Mouse (Mus musculus) hindbrain, embryonic 12.5 days (tissue): ENCODE results near the gene Morc1. TPM values are rescaled to one million over a fixed set of nuclear protein-coding genes. Genes with fewer than 3 reads are reported as not detected.

ENCODE experiments used
- ATAC-seq: fragments of 200-750 bp; cut with Nextera tagmentation; 2 replicates; pipeline ENCODE4 v1.8.0; 2017; ENCODE audit warnings: moderate TSS enrichment; ENCODE audit not compliant: low FRiP score
- H3K27ac ChIP-seq: fragments of 300-500 bp; sonication (generic); 2 replicates; pipeline ENCODE4 v1.5.1; 2016; ENCODE audit warnings: mild to moderate bottlenecking
- H3K27me3 ChIP-seq: fragments of 300-500 bp; sonication (generic); 2 replicates; pipeline ENCODE4 v1.6.1; 2016; ENCODE audit warnings: mild to moderate bottlenecking
- H3K36me3 ChIP-seq: fragments of 300-500 bp; sonication (generic); 2 replicates; pipeline ENCODE4 v1.6.1; 2016; ENCODE audit warnings: mild to moderate bottlenecking
- H3K4me1 ChIP-seq: fragments of 300-500 bp; sonication (generic); 2 replicates; pipeline ENCODE4 v1.6.1; 2016
- H3K4me2 ChIP-seq: fragments of 300-500 bp; sonication (generic); replicated peaks from 2 replicates; pipeline ENCODE4 v1.6.1; 2016; ENCODE audit warnings: mild to moderate bottlenecking
- H3K4me3 ChIP-seq: fragments of 300-500 bp; sonication (generic); 2 replicates; pipeline ENCODE4 v1.5.1; 2016; ENCODE audit warnings: mild to moderate bottlenecking
- H3K9ac ChIP-seq: fragments of 300-500 bp; sonication (generic); 2 replicates; pipeline ENCODE4 v1.6.1; 2016; ENCODE audit warnings: mild to moderate bottlenecking, moderate library complexity
- H3K9me3 ChIP-seq: fragments of 300-500 bp; sonication (generic); replicated peaks from 2 replicates; pipeline ENCODE4 v1.6.1; 2016; ENCODE audit warnings: mild to moderate bottlenecking
- WGBS: fragments of 180-500 bp; shearing (Covaris S2); methylation state at CpG from one replicate; pipeline ENCODE4 v1.1.7; 2016; 5-methylcytosine and 5-hydroxymethylcytosine counted together
- polyA plus RNA-seq: library from polyadenylated mRNA; unstranded; fragments of >200 nt; fragmentation: Nextera tagmentation; extraction: Ambion mirVana; gene quantifications from 2 replicates; pipeline ENCODE4 v1.2.1, GENCODE M21; 2016

The Morc1 gene
- polyA plus RNA-seq, 1 experiment from 2014 or later = not detected

GRCm38 (mm10) chr16:48675607-48676006 lies 244.6 kb downstream of the Morc1 start:
- WGBS = 20% methylated on average over 10 of the region's 10 CpGs
- H3K4me1 ChIP-seq = no peaks in the 10 kb centered on the region
- no peak overlapping the region for H3K4me2 ChIP-seq
- peak; percentile 72 for ATAC-seq
- H3K27me3 ChIP-seq = no peaks in the 10 kb centered on the region
- no peak overlapping the region for H3K9ac ChIP-seq
- no peak overlapping the region for H3K4me3 ChIP-seq
- no peaks in the 10 kb centered on the region for H3K9me3 ChIP-seq
- H3K27ac ChIP-seq = no peak overlapping the region
- no peaks in the 10 kb centered on the region for H3K36me3 ChIP-seq

GRCm38 (mm10) chr16:48676205-48676604 lies 245.2 kb downstream of the Morc1 start:
- WGBS = 77% methylated on average over 2 of the region's 2 CpGs
- 0 out of 2 replicates have a peak, but pooled peaks have one; percentile 49 for ATAC-seq

GRCm38 (mm10) chr16:48677381-48677780 lies 246.3 kb downstream of the Morc1 start:
- 82% methylated on average over 5 of the region's 5 CpGs for WGBS
- ATAC-seq = no peak
- Histone ChIP-seq H3K9ac (no peak overlapping the region), H3K4me2 (no peak overlapping the region), H3K9me3 (no peaks in the 10 kb centered on the region), H3K4me3 (no peak overlapping the region), H3K4me1 (no peaks in the 10 kb centered on the region), H3K36me3 (no peaks in the 10 kb centered on the region), H3K27ac (no peak overlapping the region), H3K27me3 (no peaks in the 10 kb centered on the region)

More at GRCm38 (mm10) chr16:48676205-48676604, 245.2 kb downstream of the Morc1 start:
- H3K9ac ChIP-seq = no peak overlapping the region
- no peak overlapping the region for H3K4me3 ChIP-seq
- no peak overlapping the region for H3K27ac ChIP-seq
- H3K9me3 ChIP-seq = no peaks in the 10 kb centered on the region
- no peaks in the 10 kb centered on the region for H3K36me3 ChIP-seq
- H3K4me2 ChIP-seq = no peak overlapping the region
- no peaks in the 10 kb centered on the region for H3K27me3 ChIP-seq
- no peaks in the 10 kb centered on the region for H3K4me1 ChIP-seq

- H3K4me2 ChIP-seq = no peak overlapping the region
- no peak overlapping the region for H3K27ac ChIP-seq
- H3K36me3 ChIP-seq = no peaks in the 10 kb centered on the region
- WGBS = 62% methylated on average over 1 of the region's 1 CpGs
- H3K27me3 ChIP-seq = no peaks in the 10 kb centered on the region
- H3K4me3 ChIP-seq = no peak overlapping the region
- ATAC-seq = no peak
- H3K4me1 ChIP-seq = no peaks in the 10 kb centered on the region
- no peak overlapping the region for H3K9ac ChIP-seq
- no peaks in the 10 kb centered on the region for H3K9me3 ChIP-seq
These were observed 247.0 kb downstream of the Morc1 start for GRCm38 (mm10) chr16:48678029-48678428.

Other genes with a start within 250 kb of the Morc1 start
- gene Dppa4, start 147.5 kb upstream of the Morc1 start, polyA plus RNA-seq = not detected in 2 replicates
- gene Dppa2, start 127.3 kb upstream of the Morc1 start, polyA plus RNA-seq = not detected in 2 replicates
- gene Gm5485, start 18.8 kb upstream of the Morc1 start, polyA plus RNA-seq = not detected in 2 replicates